Mouse (Mus musculus) kidney, adult 2 months (tissue): ENCODE data around the gene Mpc1.

Source experiments
- CTCF ChIP-seq: fragments of 200-500 bp; conservative IDR thresholded peaks from 2 replicates; pipeline ENCODE4 v1.5.1; 2011; ENCODE audit warnings: low read depth, mild to moderate bottlenecking, control low read depth, low read length, moderate library complexity, mixed read lengths; ENCODE audit not compliant: insufficient read depth, insufficient read length
- POLR2A ChIP-seq: fragments of 200-500 bp; IDR thresholded peaks from one replicate; pipeline ENCODE4 v1.6.1; 2011; ENCODE audit warnings: low read depth, low read length, control low read depth

GRCm38 (mm10) chr17:8254914-8255313, 27.8 kb upstream of the Mpc1 start:
- TF ChIP-seq POLR2A: no peak
- TF ChIP-seq CTCF: no peak
